Mouse (Mus musculus) liver, embryonic 11.5 days (tissue): Measurements from ENCODE around the gene Dop1b. TPM values are rescaled to one million over a fixed set of nuclear protein-coding genes. Genes with fewer than 3 reads are reported as not detected.

ENCODE experiments used
- ATAC-seq: fragments of 200-750 bp; cut with Nextera tagmentation; replicated peaks from 2 replicates; pipeline ENCODE4 v1.8.0; 2017; ENCODE audit warnings: moderate number of reproducible peaks, mild to moderate bottlenecking, moderate TSS enrichment, moderate library complexity; ENCODE audit not compliant: low FRiP score
- DNase-seq: peaks from one replicate; pipeline ENCODE4 v3.0.0-alpha.2; 2017; ENCODE audit warnings: low spot score
- H3K27ac ChIP-seq: fragments of 300-500 bp; sonication (generic); 2 replicates; pipeline ENCODE4 v1.5.1; 2014; ENCODE audit warnings: mild to moderate bottlenecking, low read depth, low read length, control low read depth
- H3K27me3 ChIP-seq: fragments of 300-500 bp; sonication (generic); replicated peaks from 2 replicates; pipeline ENCODE4 v1.6.1; 2014; ENCODE audit warnings: low read length, mixed read lengths; ENCODE audit not compliant: control insufficient read depth, insufficient read depth
- H3K36me3 ChIP-seq: fragments of 300-500 bp; sonication (generic); 2 replicates; pipeline ENCODE4 v1.6.1; 2014; ENCODE audit warnings: mild to moderate bottlenecking, low read length, moderate library complexity, mixed read lengths; ENCODE audit not compliant: control insufficient read depth, insufficient read depth
- H3K4me1 ChIP-seq: fragments of 300-500 bp; sonication (generic); replicated peaks from 2 replicates; pipeline ENCODE4 v1.6.1; 2014; ENCODE audit warnings: low read length, mixed read lengths; ENCODE audit not compliant: control insufficient read depth, insufficient read depth
- H3K4me2 ChIP-seq: fragments of 300-500 bp; sonication (generic); 2 replicates; pipeline ENCODE4 v1.6.1; 2014; ENCODE audit warnings: mild to moderate bottlenecking, control low read depth, moderate library complexity
- H3K4me3 ChIP-seq: fragments of 300-500 bp; sonication (generic); 2 replicates; pipeline ENCODE4 v1.5.1; 2014; ENCODE audit warnings: low read depth, low read length, control low read depth
- H3K9ac ChIP-seq: fragments of 300-500 bp; sonication (generic); 2 replicates; pipeline ENCODE4 v1.6.1; 2014; ENCODE audit warnings: low read depth, low read length, control low read depth
- H3K9me3 ChIP-seq: fragments of 300-500 bp; sonication (generic); 2 replicates; pipeline ENCODE4 v1.6.1; 2016; ENCODE audit warnings: low read length, inconsistent platforms, mixed read lengths; ENCODE audit not compliant: control insufficient read depth
- WGBS: fragments of 180-500 bp; shearing (Covaris S2); extraction: QIAGEN DNeasy Blood & Tissue Kit; methylation state at CpG from one replicate; pipeline ENCODE4 v1.1.7; 2014; 5-methylcytosine and 5-hydroxymethylcytosine counted together
- polyA plus RNA-seq: library from polyadenylated mRNA; unstranded; fragments of >200 nt; fragmentation: Nextera tagmentation; extraction: Ambion mirVana; gene quantifications from 2 replicates; pipeline ENCODE4 v1.2.1, GENCODE M21; 2014

The Dop1b gene
- polyA plus RNA-seq, 1 experiment from 2014 or later = 19.1 TPM

DNA sequence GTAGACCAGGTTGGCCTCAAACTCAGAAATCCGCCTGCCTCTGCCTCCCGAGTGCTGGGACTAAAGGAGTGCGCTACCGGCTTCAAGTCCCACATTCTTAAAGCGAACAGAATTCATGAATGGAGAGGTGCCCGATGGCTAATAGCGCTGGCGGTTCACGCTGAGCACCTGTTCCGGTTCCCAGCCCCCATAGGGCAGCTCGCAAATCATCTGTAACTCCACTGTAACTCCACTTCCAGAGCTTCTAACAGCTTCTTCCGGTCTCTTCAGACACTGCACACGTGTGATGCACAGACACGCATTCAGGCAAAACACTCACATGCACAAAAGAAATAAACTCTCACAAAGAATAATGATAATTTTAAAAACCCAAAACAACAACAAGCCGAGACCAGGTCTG, 117.8 kb downstream of the Dop1b start:
- ATAC-seq (no peak), DNase-seq (no peak)
- Histone ChIP-seq H3K27ac (no peak overlapping the region), H3K9me3 (no peaks in the 10 kb centered on the region), H3K4me3 (no peak overlapping the region), H3K4me2 (no peak overlapping the region), H3K36me3 (no peaks in the 10 kb centered on the region), H3K27me3 (no peaks in the 10 kb centered on the region), H3K9ac (no peak overlapping the region), H3K4me1 (peaks cover 8% of the 10 kb centered on the region; the same call in 1 of the 2 replicates)
- WGBS = 91% methylated on average over 15 of the region's 15 CpGs

GRCm38 (mm10) chr16:93830071-93830470, 118.4 kb downstream of the Dop1b start:
- no peak for DNase-seq
- WGBS = 80% methylated on average over 9 of the region's 9 CpGs
- H3K27me3 ChIP-seq = no peaks in the 10 kb centered on the region
- no peaks in the 10 kb centered on the region for H3K36me3 ChIP-seq
- no peaks in the 10 kb centered on the region for H3K9me3 ChIP-seq
- H3K27ac ChIP-seq = no peak overlapping the region
- H3K4me3 ChIP-seq = no peak overlapping the region
- no peak for ATAC-seq
- H3K4me1 ChIP-seq = peaks cover 8% of the 10 kb centered on the region; the same call in 1 of the 2 replicates
- no peak overlapping the region for H3K4me2 ChIP-seq
- H3K9ac ChIP-seq = no peak overlapping the region

- H3K9ac ChIP-seq = no peak overlapping the region
- no peaks in the 10 kb centered on the region for H3K27me3 ChIP-seq
- H3K4me1 ChIP-seq = peaks cover 8% of the 10 kb centered on the region; the same call in 1 of the 2 replicates
- 87% methylated on average over 5 of the region's 5 CpGs for WGBS
- H3K36me3 ChIP-seq = no peaks in the 10 kb centered on the region
- ATAC-seq (no peak), DNase-seq (no peak)
- no peak overlapping the region for H3K27ac ChIP-seq
- H3K9me3 ChIP-seq = no peaks in the 10 kb centered on the region
- no peak overlapping the region for H3K4me3 ChIP-seq
- H3K4me2 ChIP-seq = no peak overlapping the region
Observed at GRCm38 (mm10) chr16:93830916-93831315, 119.2 kb downstream of the Dop1b start.

GRCm38 (mm10) chr16:93831627-93832395, 120.1 kb downstream of the Dop1b start, which contains the start of gene Morc3:
TSS of gene Morc3 (plus strand) at chr16:93832121.
- Histone ChIP-seq H3K4me3 (peak within 1 kb of the TSS; percentile 97), H3K4me1 (peaks cover 8% of the 10 kb centered on the region; the same call in 1 of the 2 replicates), H3K9me3 (no peaks in the 10 kb centered on the region), H3K36me3 (no peaks in the 10 kb centered on the region), H3K27me3 (no peaks in the 10 kb centered on the region), H3K27ac (peak within 1 kb of the TSS; percentile 96), H3K4me2 (peak within 1 kb of the TSS; percentile 85), H3K9ac (peak within 1 kb of the TSS; percentile 99)
- peak; percentile 95 for ATAC-seq
- peak; percentile 99 for DNase-seq
- 11% methylated on average over 55 of the region's 55 CpGs for WGBS

- Histone ChIP-seq H3K4me2 (peak overlapping the region; percentile 85), H3K9ac (peak overlapping the region; percentile 99), H3K36me3 (no peaks in the 10 kb centered on the region), H3K4me3 (peak overlapping the region; percentile 97), H3K27ac (peak overlapping the region; percentile 96), H3K9me3 (no peaks in the 10 kb centered on the region), H3K27me3 (no peaks in the 10 kb centered on the region), H3K4me1 (peaks cover 8% of the 10 kb centered on the region; the same call in 1 of the 2 replicates)
- ATAC-seq (peak; percentile 62), DNase-seq (peak; percentile 61)
- under 1% methylated on average over 58 of the region's 69 CpGs for WGBS
Observed at GRCm38 (mm10) chr16:93832451-93833276, 121.0 kb downstream of the Dop1b start.

DNA sequence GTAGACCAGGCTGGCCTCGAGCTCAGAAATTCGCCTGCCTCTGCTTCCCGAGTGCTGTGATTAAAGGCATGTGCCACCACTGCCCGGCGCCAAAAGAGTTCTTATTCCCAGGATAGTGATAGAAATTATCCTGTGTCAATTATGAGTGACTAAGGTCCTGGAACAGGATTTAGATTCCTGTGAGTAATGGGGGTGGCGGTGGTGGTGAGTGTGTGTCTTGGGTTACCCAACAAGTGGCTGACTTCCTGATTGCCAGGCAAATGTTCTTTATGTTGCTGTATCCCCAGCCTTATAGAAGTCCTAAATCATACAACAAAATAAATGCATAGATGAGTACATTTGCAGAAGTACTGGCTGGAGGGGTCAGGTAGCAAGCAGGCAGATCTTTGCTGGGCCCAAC, 121.8 kb downstream of the Dop1b start:
- WGBS = 85% methylated on average over 6 of the region's 6 CpGs
- no peak for ATAC-seq
- Histone ChIP-seq H3K36me3 (no peaks in the 10 kb centered on the region), H3K27me3 (no peaks in the 10 kb centered on the region), H3K4me1 (peaks cover 8% of the 10 kb centered on the region; the same call in 1 of the 2 replicates), H3K4me3 (peak overlapping the region; percentile 97), H3K4me2 (peak overlapping the region; percentile 85), H3K9me3 (no peaks in the 10 kb centered on the region), H3K27ac (no peak overlapping the region), H3K9ac (no peak overlapping the region)
- DNase-seq = no peak

GRCm38 (mm10) chr16:93834076-93834475, 122.4 kb downstream of the Dop1b start:
- Histone ChIP-seq H3K4me1 (peaks cover 8% of the 10 kb centered on the region; the same call in 1 of the 2 replicates), H3K27ac (no peak overlapping the region), H3K4me3 (no peak overlapping the region)

DNA sequence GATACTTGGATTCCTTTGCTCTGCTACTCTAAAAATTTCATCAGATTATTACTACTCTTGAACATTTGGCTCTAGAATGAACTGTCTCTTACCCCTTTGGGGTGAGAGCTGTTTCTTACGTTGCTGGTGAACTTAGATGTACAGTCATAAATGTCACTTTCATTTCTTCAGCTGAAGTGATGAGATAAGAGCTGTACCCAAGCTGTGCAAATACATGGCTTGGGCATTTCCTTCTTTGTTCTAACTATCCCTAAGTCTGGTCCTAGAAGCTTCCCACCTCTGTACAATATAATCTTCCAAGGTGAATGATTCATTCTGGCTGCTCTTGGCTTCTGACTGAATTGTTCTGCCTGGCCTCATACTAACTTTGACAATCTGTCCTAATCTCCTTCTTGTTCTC, 127.3 kb downstream of the Dop1b start:
- ATAC-seq = no peak
- Histone ChIP-seq H3K4me3 (no peak overlapping the region), H3K36me3 (peaks cover 3% of the 10 kb centered on the region; the same call in 1 of the 2 replicates), H3K4me1 (peaks cover under 1% of the 10 kb centered on the region; the same call in 1 of the 2 replicates), H3K9ac (no peak overlapping the region), H3K27ac (no peak overlapping the region), H3K4me2 (no peak overlapping the region), H3K27me3 (no peaks in the 10 kb centered on the region), H3K9me3 (no peaks in the 10 kb centered on the region)
- DNase-seq = no peak
- WGBS = 87% methylated on average over 1 of the region's 1 CpGs

More at GRCm38 (mm10) chr16:93834076-93834475, 122.4 kb downstream of the Dop1b start:
- no peaks in the 10 kb centered on the region for H3K27me3 ChIP-seq
- no peaks in the 10 kb centered on the region for H3K9me3 ChIP-seq
- DNase-seq = no peak
- WGBS = 87% methylated on average over 2 of the region's 2 CpGs
- no peak for ATAC-seq
- 0 out of 2 replicates have a peak, but pooled peaks cover 2% of the 10 kb centered on the region for H3K36me3 ChIP-seq
- H3K9ac ChIP-seq = no peak overlapping the region
- H3K4me2 ChIP-seq = peak overlapping the region; percentile 85
